10 mouse cellular contexts compared by ENCODE assay signal in genomic region chr15:27616159-27616558, GRCm38 (mm10). TPM values are rescaled to one million over a fixed set of nuclear protein-coding genes. Genes with fewer than 3 reads are reported as not detected.
DNase-seq lines count a peak whose midpoint lies in the region; ATAC-seq and TF ChIP-seq lines count a peak whose summit lies in the region.
"Had no signal": no experiment of that assay in that cellular context is flagged by ENCODE, and none has a peak within 500 bp of the region (broad histone marks: within the 10 kb centered on the region; RNA-seq: fewer than 3 reads in every experiment).

No protein-coding gene starts in this region.

- no peak; the same call in 1 of the 2 replicates for TF ChIP-seq CTCF in left cerebral cortex, adult 2 months (IDR thresholded peaks at IDR 0.05)

- peak overlapping the region; percentile 19; the same call in 1 of the 2 replicates for H3K27ac ChIP-seq in left cerebral cortex, adult 2 months
- H3K27ac ChIP-seq in embryonic facial prominence, embryonic 10.5 days (replicated peaks) = no peak overlapping the region
- H3K27ac ChIP-seq: intestine, embryonic 15.5 days; limb, embryonic 15.5 days had no signal

- intact Hi-C loops in left cerebral cortex, adult 2 months (cut with DNase I) = no loop called here
- intact Hi-C loops in left cerebral cortex, postnatal 10 days (cut with DNase I) = no loop called here

- no peaks in the 10 kb centered on the region for H3K4me1 ChIP-seq in embryonic facial prominence, embryonic 10.5 days
- H3K4me1 ChIP-seq: intestine, embryonic 15.5 days had no signal

- H3K27me3 ChIP-seq in embryonic facial prominence, embryonic 10.5 days (replicated peaks; ENCODE audit: low read depth, poor library complexity, severe bottlenecking) = no peaks in the 10 kb centered on the region
- H3K27me3 ChIP-seq: intestine, embryonic 15.5 days; limb, embryonic 15.5 days had no signal

- H3K9me3 ChIP-seq in embryonic facial prominence, embryonic 10.5 days = no peaks in the 10 kb centered on the region
- H3K9me3 ChIP-seq: intestine, embryonic 15.5 days; limb, embryonic 15.5 days had no signal

- DNase-seq in left cerebral cortex, adult 2 months (ENCODE audit: extremely low spot score in 1 of 2, low spot score in 2 of 2) = no peak
- DNase-seq in left cerebral cortex, postnatal 10 days (ENCODE audit: extremely low spot score in 1 of 2, low spot score in 2 of 2) = no peak
- DNase-seq in cerebellum, postnatal 10 days = peak; percentile 48 to 70
- DNase-seq in heart, adult 9 months (ENCODE audit: low spot score in 2 of 2) = peak; percentile 82
- DNase-seq in embryonic facial prominence, embryonic 10.5 days (ENCODE audit: low spot score) = no peak
- no peak for DNase-seq in Muller cell, postnatal 12 days (ENCODE audit: inconsistent ontology term)

- ATAC-seq in monocyte, adult 5-6 weeks (replicated peaks; ENCODE audit: insufficient number of reproducible peaks, low FRiP score, low TSS enrichment, poor library complexity, severe bottlenecking) = peak; percentile 33
- ATAC-seq: intestine, embryonic 15.5 days had no signal

- no peak overlapping the region for H3K4me3 ChIP-seq in left cerebral cortex, adult 2 months
- H3K4me3 ChIP-seq in embryonic facial prominence, embryonic 10.5 days = no peak overlapping the region
- H3K4me3 ChIP-seq: intestine, embryonic 15.5 days; limb, embryonic 15.5 days; myocyte had no signal

- 88% methylated on average over 4 of the region's 4 CpGs for WGBS in embryonic facial prominence, embryonic 10.5 days

- peaks cover 77% of the 10 kb centered on the region for H3K36me3 ChIP-seq in embryonic facial prominence, embryonic 10.5 days (replicated peaks)

RNA-seq across cellular contexts. Expression of gene Otulin, which starts 14.3 kb away (rescaled TPM):
- total RNA-seq in left cerebral cortex, adult 2 months (2021) = 10 to 100 TPM; 18.8 to 21.4 TPM
- total RNA-seq in left cerebral cortex, postnatal 10 days (2021) = 10 to 100 TPM; 22.8 to 28.6 TPM
- total RNA-seq in monocyte, adult 5-6 weeks (2017) = 78.2 to 132 TPM (median 118 TPM) in 3 replicates
- 26.4 and 27.7 TPM in 2 replicates for polyA plus RNA-seq in embryonic facial prominence, embryonic 10.5 days (2016; fragmentation: Nextera tagmentation; extraction: Ambion mirVana)

Comparison
In these comparisons a context has a peak if more than half of its experiments do, and no peak if none do; other contexts are left out.
1. DNase-seq: peak in cerebellum, postnatal 10 days (2 of 2) and heart, adult 9 months (2 of 2); none in left cerebral cortex, adult 2 months (0 of 2), left cerebral cortex, postnatal 10 days (0 of 2), embryonic facial prominence, embryonic 10.5 days (single experiment) and Muller cell, postnatal 12 days (single experiment).